Mouse (Mus musculus) neural tube, embryonic 14.5 days (tissue): ENCODE measurements at regions not wholly inside any gene's neighbourhood (a gene's known extent, or its start where the extent isn't known, plus 50 kb on each side); places are given as distances from the start of the nearest gene placed in this dataset.
A peak's percentile ranks its signal among the peaks of the same experiment; 100 is the strongest.

Experiments used
- ATAC-seq: fragments of 200-750 bp; cut with Nextera tagmentation; 2 replicates; pipeline ENCODE4 v1.8.0; 2017; ENCODE audit warnings: low read depth, mild to moderate bottlenecking, moderate TSS enrichment, moderate library complexity
- H3K27ac ChIP-seq: fragments of 300-500 bp; sonication (generic); 2 replicates; pipeline ENCODE4 v1.5.1; 2014; ENCODE audit warnings: low read depth, mild to moderate bottlenecking, control low read depth, low read length, moderate library complexity, mixed read lengths
- H3K27me3 ChIP-seq: fragments of 300-500 bp; sonication (generic); 2 replicates; pipeline ENCODE4 v1.6.1; 2014; ENCODE audit warnings: low read length; ENCODE audit not compliant: control insufficient read depth, insufficient read depth
- H3K36me3 ChIP-seq: fragments of 300-500 bp; sonication (generic); 2 replicates; pipeline ENCODE4 v1.6.1; 2014; ENCODE audit warnings: low read length, mixed read lengths; ENCODE audit not compliant: control insufficient read depth, insufficient read depth
- H3K4me1 ChIP-seq: fragments of 300-500 bp; sonication (generic); 2 replicates; pipeline ENCODE4 v1.6.1; 2014; ENCODE audit warnings: low read length; ENCODE audit not compliant: control insufficient read depth, insufficient read depth
- H3K4me2 ChIP-seq: fragments of 300-500 bp; sonication (generic); 2 replicates; pipeline ENCODE4 v1.6.1; 2014; ENCODE audit warnings: mild to moderate bottlenecking, low read depth, low read length, control low read depth
- H3K4me3 ChIP-seq: fragments of 300-500 bp; sonication (generic); 2 replicates; pipeline ENCODE4 v1.5.1; 2014; ENCODE audit warnings: low read depth, low read length, control low read depth, mixed read lengths
- H3K9ac ChIP-seq: fragments of 300-500 bp; sonication (generic); replicated peaks from 2 replicates; pipeline ENCODE4 v1.6.1; 2014; ENCODE audit warnings: low read depth, mild to moderate bottlenecking, control low read depth, low read length, mixed read lengths
- H3K9me3 ChIP-seq: fragments of 300-500 bp; sonication (generic); 2 replicates; pipeline ENCODE4 v1.6.1; 2016; ENCODE audit warnings: low read length; ENCODE audit not compliant: control insufficient read depth
- WGBS: fragments of 180-500 bp; shearing (Covaris S2); extraction: QIAGEN DNeasy Blood & Tissue Kit; methylation state at CpG from one replicate; pipeline ENCODE4 v1.1.7; 2014; 5-methylcytosine and 5-hydroxymethylcytosine counted together

- Histone ChIP-seq H3K4me3 (no peak overlapping the region), H3K27ac (no peak overlapping the region), H3K27me3 (no peaks in the 10 kb centered on the region), H3K9me3 (no peaks in the 10 kb centered on the region), H3K9ac (no peak overlapping the region), H3K36me3 (no peaks in the 10 kb centered on the region), H3K4me1 (0 out of 2 replicates have a peak, but pooled peaks cover 2% of the 10 kb centered on the region), H3K4me2 (no peak overlapping the region)
- no peak for ATAC-seq
- 79% methylated on average over 14 of the region's 14 CpGs for WGBS
Measured at GRCm38 (mm10) chr10:111670666-111671065, 164.6 kb downstream of the Phlda1 start.

- H3K4me2 ChIP-seq: no peak overlapping the region
- H3K9me3 ChIP-seq: no peaks in the 10 kb centered on the region
- WGBS: 52% methylated on average over 12 of the region's 12 CpGs
- 0 out of 2 replicates have a peak, but pooled peaks cover 2% of the 10 kb centered on the region for H3K4me1 ChIP-seq
- H3K36me3 ChIP-seq: no peaks in the 10 kb centered on the region
- no peak overlapping the region for H3K4me3 ChIP-seq
- H3K27me3 ChIP-seq: no peaks in the 10 kb centered on the region
- no peak overlapping the region for H3K27ac ChIP-seq
- no peak overlapping the region for H3K9ac ChIP-seq
- no peak for ATAC-seq
Measured at GRCm38 (mm10) chr10:111672454-111673316, 166.6 kb downstream of the Phlda1 start.

- H3K36me3 ChIP-seq: no peaks in the 10 kb centered on the region
- no peak overlapping the region for H3K9ac ChIP-seq
- no peaks in the 10 kb centered on the region for H3K9me3 ChIP-seq
- H3K4me1 ChIP-seq: 0 out of 2 replicates have a peak, but pooled peaks cover 2% of the 10 kb centered on the region
- H3K27me3 ChIP-seq: no peaks in the 10 kb centered on the region
- H3K4me3 ChIP-seq: no peak overlapping the region
- H3K4me2 ChIP-seq: no peak overlapping the region
- no peak overlapping the region for H3K27ac ChIP-seq
- ATAC-seq: no peak
Measured at GRCm38 (mm10) chr10:111673317-111673610, 167.2 kb downstream of the Phlda1 start.

- no peaks in the 10 kb centered on the region for H3K9me3 ChIP-seq
- H3K4me2 ChIP-seq: no peak overlapping the region
- no peaks in the 10 kb centered on the region for H3K4me1 ChIP-seq
- no peaks in the 10 kb centered on the region for H3K27me3 ChIP-seq
- no peak overlapping the region for H3K27ac ChIP-seq
- 77% methylated on average over 4 of the region's 4 CpGs for WGBS
- no peak for ATAC-seq
- no peak overlapping the region for H3K4me3 ChIP-seq
- no peaks in the 10 kb centered on the region for H3K36me3 ChIP-seq
- no peak overlapping the region for H3K9ac ChIP-seq
Measured at GRCm38 (mm10) chr10:111676255-111676654, 170.2 kb downstream of the Phlda1 start.

GRCm38 (mm10) chr10:111680919-111681318 is 174.8 kb downstream of the Phlda1 start:
- Histone ChIP-seq H3K4me1 (no peaks in the 10 kb centered on the region), H3K27ac (no peak overlapping the region), H3K9me3 (no peaks in the 10 kb centered on the region), H3K27me3 (no peaks in the 10 kb centered on the region), H3K4me2 (no peak overlapping the region), H3K36me3 (no peaks in the 10 kb centered on the region), H3K4me3 (no peak overlapping the region), H3K9ac (no peak overlapping the region)
- WGBS: 90% methylated on average over 4 of the region's 4 CpGs
- ATAC-seq: no peak

- no peak overlapping the region for H3K27ac ChIP-seq
- no peak overlapping the region for H3K4me2 ChIP-seq
- no peak overlapping the region for H3K9ac ChIP-seq
- H3K4me1 ChIP-seq: no peaks in the 10 kb centered on the region; the same call in 1 of the 2 replicates
- H3K9me3 ChIP-seq: no peaks in the 10 kb centered on the region
- no peak for ATAC-seq
- H3K4me3 ChIP-seq: no peak overlapping the region
- WGBS: 76% methylated on average over 10 of the region's 10 CpGs
- no peaks in the 10 kb centered on the region for H3K36me3 ChIP-seq
- no peaks in the 10 kb centered on the region for H3K27me3 ChIP-seq
Measured at GRCm38 (mm10) chr10:111684409-111685346, 178.6 kb downstream of the Phlda1 start.

DNA sequence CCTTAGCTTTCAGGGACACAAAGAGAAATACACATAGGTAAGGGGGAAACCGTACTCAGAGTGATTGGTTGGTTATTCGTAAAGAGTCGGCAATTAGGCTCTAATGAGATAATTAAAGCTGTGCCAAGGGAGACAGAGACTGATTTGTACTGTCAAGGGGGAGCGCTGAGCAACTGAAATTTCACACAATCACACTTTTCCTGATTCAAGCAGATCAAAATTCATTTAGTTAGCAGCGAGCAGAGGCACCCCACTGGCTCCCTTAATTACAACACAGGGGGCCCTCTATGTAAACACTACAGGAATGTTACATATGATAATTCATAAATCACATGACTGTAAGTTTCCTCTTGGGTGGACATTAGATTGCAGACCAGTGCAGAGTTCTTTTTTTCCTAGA is 180.5 kb downstream of the Phlda1 start:
- H3K4me2 ChIP-seq: no peak overlapping the region
- 23% methylated on average over 5 of the region's 5 CpGs for WGBS
- H3K9ac ChIP-seq: no peak overlapping the region
- no peaks in the 10 kb centered on the region for H3K36me3 ChIP-seq
- H3K27ac ChIP-seq: no peak overlapping the region; the same call in 1 of the 2 replicates
- H3K27me3 ChIP-seq: no peaks in the 10 kb centered on the region
- ATAC-seq: peak; percentile 87
- no peaks in the 10 kb centered on the region; the same call in 1 of the 2 replicates for H3K4me1 ChIP-seq
- H3K9me3 ChIP-seq: no peaks in the 10 kb centered on the region
- no peak overlapping the region for H3K4me3 ChIP-seq

- no peak overlapping the region for H3K9ac ChIP-seq
- H3K4me1 ChIP-seq: peaks cover 7% of the 10 kb centered on the region
- H3K9me3 ChIP-seq: no peaks in the 10 kb centered on the region
- H3K4me2 ChIP-seq: no peak overlapping the region
- ATAC-seq: no peak
- no peak overlapping the region for H3K4me3 ChIP-seq
- H3K36me3 ChIP-seq: no peaks in the 10 kb centered on the region
- H3K27ac ChIP-seq: no peak overlapping the region
- 70% methylated on average over 10 of the region's 10 CpGs for WGBS
- no peaks in the 10 kb centered on the region for H3K27me3 ChIP-seq
Measured at GRCm38 (mm10) chr10:111689587-111689986, 183.5 kb downstream of the Phlda1 start.

DNA sequence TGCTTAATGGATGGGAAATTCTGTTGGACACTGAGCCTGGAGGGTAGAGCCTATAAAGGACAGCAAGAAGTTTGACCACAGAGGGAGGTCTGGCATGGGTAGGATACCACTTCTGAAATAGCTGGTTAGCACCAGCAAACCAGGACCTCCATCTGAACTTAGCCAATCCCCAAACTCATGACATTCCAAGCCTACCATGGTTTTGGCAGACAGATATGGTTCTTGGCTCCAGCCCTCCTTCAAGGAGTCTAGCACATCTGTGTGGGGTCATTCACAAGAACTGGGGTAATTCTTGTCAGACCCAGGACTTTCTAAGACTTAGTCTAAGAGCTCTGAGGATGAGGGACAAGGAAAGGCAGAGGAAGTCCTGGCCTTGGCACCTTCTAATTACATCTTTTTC is 187.7 kb downstream of the Phlda1 start:
- Histone ChIP-seq H3K27ac (no peak overlapping the region), H3K36me3 (no peaks in the 10 kb centered on the region), H3K4me1 (peaks cover 12% of the 10 kb centered on the region; the same call in 1 of the 2 replicates), H3K4me3 (no peak overlapping the region), H3K4me2 (no peak overlapping the region), H3K9ac (no peak overlapping the region), H3K27me3 (no peaks in the 10 kb centered on the region), H3K9me3 (no peaks in the 10 kb centered on the region)
- ATAC-seq: no peak
